Mouse (Mus musculus): Measurements from ENCODE around the gene Toe1. TPM values are rescaled to one million over a fixed set of nuclear protein-coding genes. Genes with fewer than 3 reads are reported as not detected.

Toe1 gene
- polyA plus RNA-seq, 1 experiment from 2014 or later = 39.7 TPM

DNA sequence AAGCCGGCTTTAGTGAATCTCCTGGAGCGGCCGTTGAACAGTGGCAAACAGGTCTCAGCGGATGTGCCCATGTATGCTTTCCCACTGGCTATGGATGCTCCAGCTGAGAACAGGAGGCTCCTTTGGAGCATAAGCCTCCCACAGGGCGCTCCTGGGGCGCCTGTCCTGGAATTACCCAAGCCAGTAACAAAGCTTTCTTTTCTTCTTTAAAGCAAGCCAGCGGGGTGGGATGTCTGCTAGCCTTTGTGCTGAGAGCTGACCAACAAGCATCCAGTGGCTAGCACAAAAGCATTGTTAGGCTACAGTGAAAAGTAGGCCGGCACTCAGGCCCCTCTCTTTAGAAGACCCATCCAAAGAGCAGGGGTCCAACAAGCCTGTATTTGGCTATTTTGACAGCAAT, 25.3 kb downstream of the Toe1 start:
- H3K9me3 ChIP-seq = no peaks in the 10 kb centered on the region
- peak overlapping the region; percentile 29 for H3K4me3 ChIP-seq
- peak; percentile 61 for DNase-seq (ENCODE audit: low spot score)
- H3K27ac ChIP-seq = peak overlapping the region; percentile 78
- H3K4me1 ChIP-seq (replicated peaks) = peaks cover 21% of the 10 kb centered on the region
- 6% methylated on average over 8 of the region's 8 CpGs for WGBS
- peaks cover 13% of the 10 kb centered on the region for H3K27me3 ChIP-seq (ENCODE audit: insufficient read depth, poor library complexity, severe bottlenecking)
- no peaks in the 10 kb centered on the region for H3K36me3 ChIP-seq

DNA sequence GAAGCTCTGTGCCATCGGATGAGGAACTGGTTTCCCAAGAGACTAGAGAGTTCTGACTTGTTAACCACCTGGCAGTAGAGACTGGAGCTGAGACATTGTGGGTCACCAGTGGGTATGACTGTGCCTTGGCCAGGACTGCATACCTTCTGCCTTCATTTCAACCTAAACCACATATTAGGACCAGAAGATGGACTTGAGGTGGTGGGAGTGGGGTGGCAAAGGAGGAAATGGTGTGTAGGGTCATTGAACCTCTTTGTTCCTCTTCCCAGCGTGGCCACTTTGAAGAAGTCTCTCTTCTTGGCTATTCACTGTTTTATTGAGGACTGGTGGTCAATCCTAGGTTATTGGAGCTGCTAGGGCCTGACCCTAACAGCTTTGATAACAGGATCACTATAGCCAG, 26.1 kb downstream of the Toe1 start:
- H3K27me3 ChIP-seq (ENCODE audit: insufficient read depth, poor library complexity, severe bottlenecking) = peaks cover 13% of the 10 kb centered on the region
- WGBS = 32% methylated on average over 2 of the region's 2 CpGs

DNA sequence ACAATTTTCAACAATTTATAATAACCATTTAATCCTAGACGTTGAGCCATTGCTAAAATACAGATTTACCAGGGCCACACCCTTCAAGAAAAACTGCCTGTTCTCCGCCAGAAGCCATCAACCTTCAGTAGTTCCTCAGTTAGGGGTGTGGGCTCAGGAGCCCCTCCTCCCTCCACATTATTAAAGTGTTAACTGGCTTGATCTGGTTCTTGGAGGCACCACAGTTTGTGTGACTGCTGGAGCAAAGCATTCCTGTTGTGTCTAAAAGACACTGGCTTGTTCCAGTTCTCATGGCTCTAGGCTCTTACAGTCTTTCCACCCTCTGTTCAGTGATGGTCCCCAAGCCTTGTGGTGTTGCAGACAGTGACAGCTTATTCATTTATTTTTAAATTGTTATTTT, 26.9 kb downstream of the Toe1 start:
- DNase-seq (ENCODE audit: low spot score) = no peak
- WGBS = 80% methylated on average over 2 of the region's 2 CpGs
- peaks cover 13% of the 10 kb centered on the region for H3K27me3 ChIP-seq (ENCODE audit: insufficient read depth, poor library complexity, severe bottlenecking)
- no peaks in the 10 kb centered on the region for H3K36me3 ChIP-seq
- no peak overlapping the region for H3K4me3 ChIP-seq
- H3K27ac ChIP-seq = no peak overlapping the region
- H3K9me3 ChIP-seq = no peaks in the 10 kb centered on the region
- peaks cover 21% of the 10 kb centered on the region for H3K4me1 ChIP-seq (replicated peaks)

More for the DNA sequence above, 26.1 kb downstream of the Toe1 start:
- no peaks in the 10 kb centered on the region for H3K36me3 ChIP-seq
- H3K4me1 ChIP-seq (replicated peaks) = peaks cover 21% of the 10 kb centered on the region
- no peak for DNase-seq (ENCODE audit: low spot score)
- H3K27ac ChIP-seq = peak overlapping the region; percentile 78; the same call in 1 of the 2 replicates
- no peaks in the 10 kb centered on the region for H3K9me3 ChIP-seq
- H3K4me3 ChIP-seq = no peak overlapping the region

DNA sequence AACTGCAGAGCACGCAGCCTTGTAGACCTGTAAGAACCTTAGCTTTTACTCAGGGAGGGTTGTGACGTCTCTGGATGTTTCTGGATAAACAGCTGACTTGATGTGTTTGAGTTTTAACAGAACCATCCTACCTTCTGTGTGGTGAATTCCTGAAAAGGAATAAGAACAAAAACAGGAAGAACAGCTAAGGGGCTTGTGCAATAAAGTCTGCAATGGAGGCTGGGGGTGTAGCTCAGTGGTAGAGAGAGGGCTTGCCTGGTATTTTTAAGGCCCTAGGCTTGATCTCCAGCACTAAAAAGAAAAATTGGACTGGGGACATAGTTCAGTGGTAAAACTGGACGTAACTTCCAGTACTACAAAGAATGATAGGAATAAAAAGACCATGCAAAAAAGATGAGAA, 30.4 kb downstream of the Toe1 start:
- peaks cover 14% of the 10 kb centered on the region for H3K4me1 ChIP-seq (replicated peaks)
- 90% methylated on average over 3 of the region's 3 CpGs for WGBS
- H3K36me3 ChIP-seq = no peaks in the 10 kb centered on the region
- no peaks in the 10 kb centered on the region for H3K9me3 ChIP-seq
- H3K27me3 ChIP-seq (ENCODE audit: insufficient read depth, poor library complexity, severe bottlenecking) = peaks cover 9% of the 10 kb centered on the region
- no peak overlapping the region for H3K4me3 ChIP-seq
- no peak for DNase-seq (ENCODE audit: low spot score)
- H3K27ac ChIP-seq = no peak overlapping the region

DNA sequence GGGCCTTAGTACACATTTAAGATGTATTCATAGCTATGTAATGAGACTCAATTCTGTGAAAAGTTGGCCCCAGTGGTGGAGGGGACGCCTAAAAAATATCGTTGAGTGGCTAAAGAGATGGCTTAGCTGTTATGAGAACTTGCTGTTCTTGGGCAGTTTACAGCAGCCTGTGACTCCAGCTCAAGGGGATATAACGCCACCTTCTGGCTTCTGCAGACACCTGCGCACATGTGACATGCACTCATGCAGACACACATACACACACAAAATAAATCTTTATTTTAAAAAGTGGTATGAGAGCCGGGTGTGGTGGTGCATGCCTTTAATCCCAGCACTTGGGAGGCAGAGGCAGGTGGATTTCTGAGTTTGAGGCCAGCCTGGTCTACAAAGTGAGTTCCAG, 31.0 kb downstream of the Toe1 start:
- H3K36me3 ChIP-seq = no peaks in the 10 kb centered on the region
- no peak for DNase-seq (ENCODE audit: low spot score)
- peaks cover 9% of the 10 kb centered on the region for H3K27me3 ChIP-seq (ENCODE audit: insufficient read depth, poor library complexity, severe bottlenecking)
- H3K27ac ChIP-seq = no peak overlapping the region
- H3K4me1 ChIP-seq (replicated peaks) = peaks cover 7% of the 10 kb centered on the region
- 90% methylated on average over 5 of the region's 5 CpGs for WGBS
- no peaks in the 10 kb centered on the region for H3K9me3 ChIP-seq
- no peak overlapping the region for H3K4me3 ChIP-seq

DNA sequence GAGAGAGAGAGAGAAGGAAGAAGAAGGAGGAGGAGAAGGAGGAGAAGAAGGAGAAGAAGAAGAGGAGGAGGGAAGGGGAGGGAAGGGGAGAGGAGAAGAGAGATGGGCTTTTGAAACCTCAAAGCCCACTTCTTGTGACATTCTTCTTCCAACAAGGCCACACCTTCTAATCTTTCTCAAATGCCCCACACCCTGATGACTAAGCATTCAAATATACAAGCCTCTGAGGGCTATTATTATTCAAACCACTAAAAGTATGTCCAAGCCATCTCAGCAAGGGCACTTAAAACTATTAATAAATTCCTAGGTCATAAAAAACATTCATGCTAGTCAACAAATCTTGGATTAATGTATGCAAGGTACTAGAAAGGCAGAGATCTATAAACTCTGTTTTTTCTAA, 38.4 kb downstream of the Toe1 start:
- H3K9me3 ChIP-seq = no peaks in the 10 kb centered on the region
- no peaks in the 10 kb centered on the region for H3K36me3 ChIP-seq
- H3K4me1 ChIP-seq (replicated peaks) = no peaks in the 10 kb centered on the region
- H3K27me3 ChIP-seq (ENCODE audit: insufficient read depth, poor library complexity, severe bottlenecking) = no peaks in the 10 kb centered on the region
- no peak overlapping the region for H3K4me3 ChIP-seq
- no peak for DNase-seq (ENCODE audit: low spot score)
- H3K27ac ChIP-seq = no peak overlapping the region

DNA sequence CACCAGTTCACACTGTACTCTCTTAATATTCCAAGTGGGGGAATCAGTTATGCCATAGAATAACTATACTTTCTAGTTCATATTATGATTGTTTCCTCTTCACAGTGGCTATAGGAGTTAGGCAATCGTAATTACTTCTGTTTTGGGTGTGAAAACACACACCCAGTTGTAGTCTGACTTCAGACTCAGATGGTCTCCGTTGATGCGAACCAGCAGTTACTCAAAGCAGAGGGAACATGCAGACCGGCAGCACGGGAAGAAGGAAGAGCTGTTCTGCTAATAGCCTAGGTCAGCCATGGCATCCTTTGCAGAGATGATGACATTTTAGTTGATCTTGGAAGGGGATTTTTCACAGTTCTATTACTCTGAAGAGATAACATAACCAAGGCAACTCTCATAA, 38.9 kb downstream of the Toe1 start:
- 90% methylated on average over 5 of the region's 5 CpGs for WGBS
- DNase-seq (ENCODE audit: low spot score) = no peak

DNA sequence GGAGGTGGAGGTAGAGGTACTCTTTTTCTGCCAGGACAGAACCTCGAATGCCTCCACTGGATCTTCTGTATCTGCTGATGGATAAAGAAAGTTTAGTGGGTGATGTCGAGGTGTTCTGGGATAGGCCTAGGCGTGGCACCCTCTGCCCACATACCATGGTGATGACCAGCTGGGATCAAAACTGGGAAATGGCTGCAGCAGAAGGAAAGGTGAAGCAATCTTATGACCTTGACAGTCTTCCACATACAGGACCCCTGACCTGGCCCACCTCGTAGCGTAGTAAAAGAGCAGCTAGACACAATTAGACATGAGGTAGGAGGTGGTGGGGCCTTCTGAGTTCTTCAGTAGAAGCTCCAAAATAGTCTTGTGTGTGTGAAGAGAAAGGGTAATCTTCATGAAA, 43.4 kb downstream of the Toe1 start:
- no peaks in the 10 kb centered on the region for H3K36me3 ChIP-seq
- no peak overlapping the region for H3K4me3 ChIP-seq
- WGBS = 93% methylated on average over 5 of the region's 5 CpGs
- H3K9me3 ChIP-seq = no peaks in the 10 kb centered on the region
- no peak for DNase-seq (ENCODE audit: low spot score)
- no peaks in the 10 kb centered on the region for H3K4me1 ChIP-seq (replicated peaks)
- no peaks in the 10 kb centered on the region for H3K27me3 ChIP-seq (ENCODE audit: insufficient read depth, poor library complexity, severe bottlenecking)
- H3K27ac ChIP-seq = no peak overlapping the region

More for the DNA sequence above, 38.9 kb downstream of the Toe1 start:
- no peak overlapping the region for H3K4me3 ChIP-seq
- H3K9me3 ChIP-seq = no peaks in the 10 kb centered on the region
- H3K4me1 ChIP-seq (replicated peaks) = no peaks in the 10 kb centered on the region
- no peak overlapping the region for H3K27ac ChIP-seq
- no peaks in the 10 kb centered on the region for H3K27me3 ChIP-seq (ENCODE audit: insufficient read depth, poor library complexity, severe bottlenecking)
- H3K36me3 ChIP-seq = no peaks in the 10 kb centered on the region

DNA sequence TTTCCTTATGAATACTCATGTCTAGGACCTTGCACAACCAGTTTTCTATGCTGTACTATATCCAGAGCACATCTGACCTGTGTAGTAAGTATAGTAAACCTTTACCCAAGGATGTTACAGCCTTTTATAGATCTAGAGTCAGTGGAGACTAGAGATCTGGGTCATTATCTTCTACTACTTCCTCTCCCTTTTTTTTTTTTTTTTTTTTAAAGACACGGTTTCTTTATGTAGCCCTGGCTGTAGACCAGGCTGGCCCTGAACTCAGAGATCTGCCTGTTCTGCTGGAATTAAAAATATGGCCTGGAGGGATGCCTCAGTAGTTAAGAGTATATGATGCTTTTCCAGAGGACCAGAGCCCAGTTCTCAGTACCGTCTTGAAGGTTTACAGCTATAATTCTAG, 45.5 kb downstream of the Toe1 start:
- Histone ChIP-seq H3K4me1 (replicated peaks) (no peaks in the 10 kb centered on the region), H3K36me3 (no peaks in the 10 kb centered on the region), H3K27me3 (ENCODE audit: insufficient read depth, poor library complexity, severe bottlenecking) (no peaks in the 10 kb centered on the region), H3K27ac (no peak overlapping the region), H3K4me3 (no peak overlapping the region), H3K9me3 (no peaks in the 10 kb centered on the region)
- 87% methylated on average over 2 of the region's 2 CpGs for WGBS
- DNase-seq (ENCODE audit: low spot score) = no peak

DNA sequence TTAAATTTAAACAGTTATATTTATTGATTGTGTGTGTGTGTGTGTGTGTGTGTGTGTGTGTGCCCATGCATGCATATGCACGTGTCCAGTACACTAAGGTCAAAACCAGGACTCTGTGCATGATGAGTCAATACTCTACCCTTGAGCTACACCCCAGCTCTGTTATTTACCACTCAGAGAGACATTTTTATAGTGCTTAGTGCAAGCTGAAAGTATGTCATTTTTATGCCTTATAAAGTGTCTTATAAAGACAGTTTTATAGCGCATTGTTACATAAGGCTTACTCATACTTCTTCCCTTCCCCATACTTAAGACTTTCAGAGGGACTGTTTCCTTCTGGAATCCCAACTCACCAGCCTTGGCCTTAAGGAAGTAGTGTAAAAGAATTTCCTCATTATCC, 57.7 kb downstream of the Toe1 start:
- no peaks in the 10 kb centered on the region for H3K9me3 ChIP-seq
- H3K27ac ChIP-seq = no peak overlapping the region
- no peak for DNase-seq (ENCODE audit: low spot score)
- H3K4me3 ChIP-seq = no peak overlapping the region
- no peaks in the 10 kb centered on the region for H3K36me3 ChIP-seq
- no peaks in the 10 kb centered on the region for H3K27me3 ChIP-seq (ENCODE audit: insufficient read depth, poor library complexity, severe bottlenecking)
- 91% methylated on average over 2 of the region's 2 CpGs for WGBS
- no peaks in the 10 kb centered on the region for H3K4me1 ChIP-seq (replicated peaks)

Other genes with a start within 250 kb of the Toe1 start
- 21.4 and 27.8 TPM in 2 replicates for gene Gpbp1l1, start 250.0 kb downstream of the Toe1 start, polyA plus RNA-seq (2016; fragmentation: Nextera tagmentation; extraction: Ambion mirVana)
- gene Ccdc17, start 211.0 kb downstream of the Toe1 start, polyA plus RNA-seq (2016; fragmentation: Nextera tagmentation; extraction: Ambion mirVana) = 1.9 and 3.6 TPM in 2 replicates
- 178 and 293 TPM in 2 replicates for gene Nasp, start 179.7 kb downstream of the Toe1 start, polyA plus RNA-seq (2016; fragmentation: Nextera tagmentation; extraction: Ambion mirVana)
- gene Akr1a1, start 156.0 kb downstream of the Toe1 start, polyA plus RNA-seq (2016; fragmentation: Nextera tagmentation; extraction: Ambion mirVana) = 559 and 600 TPM in 2 replicates
- gene Prdx1, start 122.1 kb downstream of the Toe1 start, polyA plus RNA-seq (2016; fragmentation: Nextera tagmentation; extraction: Ambion mirVana) = 1,211 and 1,387 TPM in 2 replicates
- 38.0 and 40.5 TPM in 2 replicates for gene Mmachc, start 99.2 kb downstream of the Toe1 start, polyA plus RNA-seq (2016; fragmentation: Nextera tagmentation; extraction: Ambion mirVana)
- 33.1 and 37.4 TPM in 2 replicates for gene Ccdc163, start 99.1 kb downstream of the Toe1 start, polyA plus RNA-seq (2016; fragmentation: Nextera tagmentation; extraction: Ambion mirVana)
- 7.7 and 8.1 TPM in 2 replicates for gene Tesk2, start 86.7 kb downstream of the Toe1 start, polyA plus RNA-seq (2016; fragmentation: Nextera tagmentation; extraction: Ambion mirVana)
- 23.1 and 28.2 TPM in 2 replicates for gene Mutyh, start 83 bp upstream of the Toe1 start, polyA plus RNA-seq (2016; fragmentation: Nextera tagmentation; extraction: Ambion mirVana)
- gene Hpdl, start 14.1 kb upstream of the Toe1 start, polyA plus RNA-seq (2016; fragmentation: Nextera tagmentation; extraction: Ambion mirVana) = 1.1 and 1.3 TPM in 2 replicates
- gene Zswim5, start 69.7 kb upstream of the Toe1 start, polyA plus RNA-seq (2016; fragmentation: Nextera tagmentation; extraction: Ambion mirVana) = 6.1 and 7.6 TPM in 2 replicates
- gene Urod, start 186.8 kb upstream of the Toe1 start, polyA plus RNA-seq (2016; fragmentation: Nextera tagmentation; extraction: Ambion mirVana) = 106 and 115 TPM in 2 replicates
- 11.3 and 15.4 TPM in 2 replicates for gene Hectd3, start 187.7 kb upstream of the Toe1 start, polyA plus RNA-seq (2016; fragmentation: Nextera tagmentation; extraction: Ambion mirVana)
- gene Eif2b3, start 211.8 kb upstream of the Toe1 start, polyA plus RNA-seq (2016; fragmentation: Nextera tagmentation; extraction: Ambion mirVana) = 49.1 and 56.2 TPM in 2 replicates

Measured in hindbrain, embryonic 10.5 days (tissue).